9 mouse cellular contexts compared by ENCODE assay signal in genomic region chr15:27594973-27595372, GRCm38 (mm10). TPM values are rescaled to one million over a fixed set of nuclear protein-coding genes. Genes with fewer than 3 reads are reported as not detected.
DNase-seq lines count a peak whose midpoint lies in the region; ATAC-seq and TF ChIP-seq lines count a peak whose summit lies in the region.
"Had no signal": no experiment of that assay in that cellular context is flagged by ENCODE, and none has a peak within 500 bp of the region (broad histone marks: within the 10 kb centered on the region; RNA-seq: fewer than 3 reads in every experiment).

No protein-coding gene starts in this region.

- ATAC-seq in heart, postnatal 0 days (ENCODE audit: insufficient read depth, low read depth), result no peak
- ATAC-seq in embryonic facial prominence, embryonic 15.5 days (ENCODE audit: insufficient number of reproducible peaks, low FRiP score, low TSS enrichment, low read depth), result peak; percentile 80
- ATAC-seq in midbrain, embryonic 14.5 days (ENCODE audit: low FRiP score, low TSS enrichment), result no peak

- no peak for DNase-seq in heart, postnatal 0 days (ENCODE audit: low spot score)
- no peak for DNase-seq in heart, postnatal 14 days
- peak; percentile 41 for DNase-seq in R1 (ENCODE audit: low read depth, low spot score)
- no peak for DNase-seq in midbrain, embryonic 14.5 days
- DNase-seq in gastrocnemius, adult 8-10 months (ENCODE audit: low spot score in 2 of 2), result no peak
- no peak for DNase-seq in spleen, adult 12 weeks (ENCODE audit: low spot score)
- DNase-seq in left cerebral cortex, adult 18-20 months (ENCODE audit: low spot score in 2 of 2), result no peak
- DNase-seq: liver, embryonic 13.5 days had no signal

- peaks cover 21% of the 10 kb centered on the region for H3K4me1 ChIP-seq in heart, postnatal 0 days (ENCODE audit: control insufficient read depth, insufficient read depth)
- peaks cover 7% of the 10 kb centered on the region for H3K4me1 ChIP-seq in embryonic facial prominence, embryonic 15.5 days
- H3K4me1 ChIP-seq in midbrain, embryonic 14.5 days (ENCODE audit: control insufficient read depth, insufficient read depth, low read length), result peaks cover 5% of the 10 kb centered on the region; the same call in 1 of the 2 replicates

- no peak overlapping the region for H3K4me3 ChIP-seq in heart, postnatal 0 days (ENCODE audit: low read depth, low read length)
- no peak overlapping the region for H3K4me3 ChIP-seq in embryonic facial prominence, embryonic 15.5 days (replicated peaks)
- H3K4me3 ChIP-seq in midbrain, embryonic 14.5 days (replicated peaks; ENCODE audit: low read depth, low read length), result no peak overlapping the region
- H3K4me3 ChIP-seq: liver, embryonic 13.5 days had no signal

- H3K4me2 ChIP-seq in heart, postnatal 0 days (ENCODE audit: low read depth, low read length), result no peak overlapping the region
- no peak overlapping the region for H3K4me2 ChIP-seq in embryonic facial prominence, embryonic 15.5 days (replicated peaks)
- no peak overlapping the region for H3K4me2 ChIP-seq in midbrain, embryonic 14.5 days (ENCODE audit: low read length)
- H3K4me2 ChIP-seq: liver, embryonic 13.5 days had no signal

- TF ChIP-seq CTCF in heart, postnatal 0 days (IDR thresholded peaks at IDR 0.05; ENCODE audit: low read depth), result no peak

- 48% methylated on average over 4 of the region's 4 CpGs for WGBS in heart, postnatal 0 days
- 36% methylated on average over 4 of the region's 4 CpGs for WGBS in embryonic facial prominence, embryonic 15.5 days
- WGBS in midbrain, embryonic 14.5 days, result 30% methylated on average over 4 of the region's 4 CpGs

- peak overlapping the region; percentile 76 for H3K27ac ChIP-seq in heart, postnatal 0 days (ENCODE audit: low read depth)
- H3K27ac ChIP-seq in embryonic facial prominence, embryonic 15.5 days (replicated peaks), result peak overlapping the region; percentile 80
- H3K27ac ChIP-seq in midbrain, embryonic 14.5 days (replicated peaks; ENCODE audit: low read depth, low read length), result peak overlapping the region; percentile 32; the same call in 1 of the 2 replicates
- H3K27ac ChIP-seq: liver, embryonic 13.5 days had no signal

- H3K9ac ChIP-seq in heart, postnatal 0 days (replicated peaks; ENCODE audit: low read depth, low read length), result no peak overlapping the region
- no peak overlapping the region for H3K9ac ChIP-seq in embryonic facial prominence, embryonic 15.5 days
- no peak overlapping the region for H3K9ac ChIP-seq in midbrain, embryonic 14.5 days (replicated peaks; ENCODE audit: low read length)
- H3K9ac ChIP-seq: liver, embryonic 13.5 days had no signal

- TF ChIP-seq EP300 in heart, postnatal 0 days (IDR thresholded peaks at IDR 0.05; ENCODE audit: low read depth), result no peak

- peaks cover 76% of the 10 kb centered on the region for H3K36me3 ChIP-seq in heart, postnatal 0 days (replicated peaks; ENCODE audit: control insufficient read depth, insufficient read depth, low read length)
- peaks cover 41% of the 10 kb centered on the region for H3K36me3 ChIP-seq in embryonic facial prominence, embryonic 15.5 days
- H3K36me3 ChIP-seq in midbrain, embryonic 14.5 days (ENCODE audit: control insufficient read depth, insufficient read depth, low read length), result peaks cover 61% of the 10 kb centered on the region

- H3K27me3 ChIP-seq in heart, postnatal 0 days (ENCODE audit: control insufficient read depth, insufficient read depth, low read length), result no peaks in the 10 kb centered on the region
- no peaks in the 10 kb centered on the region for H3K27me3 ChIP-seq in embryonic facial prominence, embryonic 15.5 days
- H3K27me3 ChIP-seq in midbrain, embryonic 14.5 days (ENCODE audit: control insufficient read depth, insufficient read depth, low read length), result no peaks in the 10 kb centered on the region
- H3K27me3 ChIP-seq: liver, embryonic 13.5 days had no signal

- no peaks in the 10 kb centered on the region for H3K9me3 ChIP-seq in heart, postnatal 0 days (replicated peaks; ENCODE audit: control insufficient read depth, low read length)
- H3K9me3 ChIP-seq in embryonic facial prominence, embryonic 15.5 days (replicated peaks), result no peaks in the 10 kb centered on the region
- no peaks in the 10 kb centered on the region for H3K9me3 ChIP-seq in midbrain, embryonic 14.5 days (ENCODE audit: control insufficient read depth, low read length)
- H3K9me3 ChIP-seq: liver, embryonic 13.5 days had no signal

- intact Hi-C loops in heart, postnatal 14 days (cut with DNase I), result no loop called here

RNA-seq across cellular contexts. Expression of gene Otulin, which starts 35.5 kb away (rescaled TPM):
- total RNA-seq in heart, postnatal 0 days (2014; rRNA removed; ENCODE audit: low replicate concordance), result 32.3 and 36.1 TPM in 2 replicates
- 24.3 and 26.3 TPM in 2 replicates for polyA plus RNA-seq in heart, postnatal 0 days (2015; fragmentation: Nextera tagmentation; extraction: Ambion mirVana)
- 10 to 100 TPM; 25.9 to 26.4 TPM for total RNA-seq in heart, postnatal 14 days (2021)
- 29.7 and 34.8 TPM in 2 replicates for polyA plus RNA-seq in embryonic facial prominence, embryonic 15.5 days (2015; fragmentation: Nextera tagmentation; extraction: Ambion mirVana)
- 29.7 and 30.1 TPM in 2 replicates for polyA plus RNA-seq in midbrain, embryonic 14.5 days (2014; fragmentation: Nextera tagmentation; extraction: Ambion mirVana)
- total RNA-seq in gastrocnemius, adult 8-10 months (2022), result 10 to 100 TPM; 17.6 to 22.3 (median 20.1) TPM
- total RNA-seq in left cerebral cortex, adult 18-20 months (2021), result 10 to 100 TPM; 19.7 to 21.5 TPM
